Mouse (Mus musculus) heart, adult 11 months (tissue): Measurements from ENCODE around the gene Rpl37a.

Source experiments
- DNase-seq: peaks from one replicate; pipeline ENCODE4 v3.0.0; 2022

Gene Rpl37a

DNA sequence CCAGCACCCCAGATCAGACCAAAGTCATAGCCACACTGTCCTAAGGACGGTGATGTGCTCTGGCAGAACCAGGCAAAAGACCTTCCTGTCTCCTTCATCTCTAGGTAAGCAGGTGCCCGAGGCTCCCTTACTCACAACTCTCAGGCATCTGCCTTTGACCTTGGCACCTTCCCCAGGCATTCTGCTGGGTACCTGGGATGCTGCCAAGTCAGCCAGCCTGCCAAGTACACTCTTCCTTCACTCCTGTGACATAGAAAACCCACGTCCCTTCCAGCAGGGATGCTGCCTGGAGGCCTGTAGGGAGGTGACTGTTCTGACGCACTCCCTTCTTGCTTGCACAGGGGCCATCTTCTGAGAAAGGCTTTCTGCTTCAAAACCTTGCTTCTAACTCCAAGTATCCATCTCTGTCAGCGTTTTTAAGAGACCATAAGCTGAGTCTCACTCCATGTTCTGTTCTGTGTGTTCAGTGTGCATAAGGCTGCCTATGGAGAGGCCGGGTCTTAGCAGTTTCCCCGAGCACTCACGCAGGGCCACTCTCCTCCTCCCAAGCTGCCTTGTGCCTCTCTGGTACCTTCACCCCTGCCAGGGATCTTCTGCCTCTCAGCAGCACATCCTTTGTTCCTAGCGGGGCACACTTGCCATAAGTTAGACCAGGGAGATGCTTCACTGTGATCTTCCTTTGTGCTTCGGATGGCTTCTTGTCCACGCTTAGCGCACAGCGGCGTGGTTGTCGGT is 28.0 kb downstream of the Rpl37a start:
- peak; percentile 92 for DNase-seq

DNA sequence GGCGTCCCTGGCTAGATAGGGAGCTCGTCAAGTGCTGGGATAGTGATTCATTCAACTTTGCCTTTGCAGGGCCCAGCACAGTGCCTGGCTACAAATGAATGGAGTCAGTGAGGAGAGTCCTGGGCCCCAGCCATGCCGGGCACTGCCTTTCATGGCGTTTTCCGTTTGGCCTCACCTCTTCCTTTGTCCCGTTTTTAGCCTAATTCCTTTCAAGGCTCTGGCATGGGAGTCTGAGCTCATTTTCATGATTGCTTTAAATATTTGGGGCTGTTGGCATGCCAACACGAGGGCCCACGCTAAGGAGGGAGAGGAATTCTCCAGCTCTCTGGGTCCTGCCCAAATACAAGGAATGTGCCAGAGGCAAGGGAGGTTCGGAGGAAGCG is 28.6 kb downstream of the Rpl37a start:
- DNase-seq = no peak

- DNase-seq = no peak
These were observed 30.3 kb downstream of the Rpl37a start for GRCm38 (mm10) chr1:72741406-72741805.

GRCm38 (mm10) chr1:72744816-72745506 is 33.9 kb downstream of the Rpl37a start:
- DNase-seq = no peak

DNA sequence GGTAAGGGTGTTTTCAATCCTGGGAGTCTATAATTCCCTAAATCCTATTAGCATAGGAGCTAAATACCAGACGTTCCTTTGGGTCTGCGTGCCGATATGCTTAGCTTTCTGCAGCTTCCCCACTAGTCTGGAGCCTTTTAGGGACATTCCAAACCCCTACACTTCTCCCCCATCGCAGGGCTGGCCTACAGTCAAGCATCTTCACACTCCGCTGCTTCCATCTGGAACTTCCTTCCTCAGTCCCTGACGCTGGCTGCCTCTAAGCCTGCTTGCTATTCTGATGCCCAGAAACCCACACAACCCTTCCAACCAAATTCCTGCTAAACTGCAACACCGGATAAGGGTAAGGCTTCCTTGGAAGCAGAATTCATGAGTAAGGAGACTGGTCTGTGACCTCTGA is 35.3 kb downstream of the Rpl37a start:
- no peak for DNase-seq

- peak; percentile 93 for DNase-seq
These were observed 40.3 kb downstream of the Rpl37a start for GRCm38 (mm10) chr1:72751371-72751781.

- no peak for DNase-seq
These were observed 42.1 kb downstream of the Rpl37a start for GRCm38 (mm10) chr1:72753211-72753610.

DNA sequence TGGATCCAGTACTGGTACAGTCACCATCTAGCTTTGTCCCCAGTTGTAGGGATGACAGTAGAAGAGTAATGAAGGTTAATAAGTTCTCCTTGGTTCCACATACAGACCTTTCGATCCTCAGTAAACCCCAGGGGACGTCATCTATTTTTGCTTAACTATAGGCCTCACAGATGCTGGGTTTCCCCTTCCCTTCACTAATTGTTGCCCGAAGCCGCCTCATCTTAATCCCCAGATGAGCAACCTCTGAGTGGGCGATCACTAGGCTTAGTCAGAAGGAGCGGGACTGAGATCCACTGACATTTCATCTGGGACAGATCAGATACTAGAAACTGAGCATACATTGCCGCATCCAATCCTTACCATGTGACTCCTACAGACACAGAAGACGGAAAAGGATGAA is 44.1 kb downstream of the Rpl37a start:
- DNase-seq = no peak

GRCm38 (mm10) chr1:72755801-72756200 is 44.7 kb downstream of the Rpl37a start:
- DNase-seq = no peak

GRCm38 (mm10) chr1:72759758-72760157 is 48.7 kb downstream of the Rpl37a start:
- no peak for DNase-seq
